Mouse (Mus musculus) hindbrain, postnatal 0 days (tissue): ENCODE measurements around the gene Rora. TPM values are rescaled to one million over a fixed set of nuclear protein-coding genes. Genes with fewer than 3 reads are reported as not detected.

Experiments
- ATAC-seq: fragments of 200-750 bp; cut with Nextera tagmentation; 2 replicates; pipeline ENCODE4 v1.8.0; 2017; ENCODE audit warnings: mild to moderate bottlenecking, moderate TSS enrichment, moderate library complexity
- DNase-seq: peaks from one replicate; pipeline ENCODE4 v3.0.0-alpha.2; 2015; ENCODE audit warnings: low spot score
- H3K27ac ChIP-seq: fragments of 300-500 bp; sonication (generic); 2 replicates; pipeline ENCODE4 v1.5.1; 2014; ENCODE audit warnings: mild to moderate bottlenecking
- H3K27me3 ChIP-seq: fragments of 300-500 bp; sonication (generic); 2 replicates; pipeline ENCODE4 v1.6.1; 2014; ENCODE audit warnings: low read length, mixed read lengths; ENCODE audit not compliant: insufficient read depth
- H3K36me3 ChIP-seq: fragments of 300-500 bp; sonication (generic); 2 replicates; pipeline ENCODE4 v1.6.1; 2014; ENCODE audit warnings: low read length, mixed read lengths; ENCODE audit not compliant: insufficient read depth
- H3K4me1 ChIP-seq: fragments of 300-500 bp; sonication (generic); 2 replicates; pipeline ENCODE4 v1.6.1; 2014; ENCODE audit warnings: antibody characterized with exemption, low read length, mixed read lengths; ENCODE audit not compliant: insufficient read depth
- H3K4me2 ChIP-seq: fragments of 300-500 bp; sonication (generic); 2 replicates; pipeline ENCODE4 v1.6.1; 2014; ENCODE audit warnings: low read depth, mild to moderate bottlenecking, low read length, moderate library complexity, mixed read lengths
- H3K4me3 ChIP-seq: fragments of 300-500 bp; sonication (generic); 2 replicates; pipeline ENCODE4 v1.5.1; 2014; ENCODE audit warnings: low read length
- H3K9ac ChIP-seq: fragments of 300-500 bp; sonication (generic); replicated peaks from 2 replicates; pipeline ENCODE4 v1.6.1; 2014; ENCODE audit warnings: mild to moderate bottlenecking, low read length, moderate library complexity, mixed read lengths
- H3K9me3 ChIP-seq: fragments of 300-500 bp; sonication (generic); 2 replicates; pipeline ENCODE4 v1.6.1; 2016; ENCODE audit warnings: low read length, mixed read lengths
- CTCF ChIP-seq: IDR thresholded peaks from 2 replicates; pipeline ENCODE4 v1.5.1; 2016; ENCODE audit warnings: antibody characterized with exemption, control low read depth, low read depth
- WGBS: fragments of 180-500 bp; shearing (Covaris S2); extraction: QIAGEN DNeasy Blood & Tissue Kit; methylation state at CpG from one replicate; pipeline ENCODE4 v1.1.7; 2014; 5-methylcytosine and 5-hydroxymethylcytosine counted together
- polyA plus RNA-seq: library from polyadenylated mRNA; unstranded; fragments of >200 nt; fragmentation: Nextera tagmentation; extraction: Ambion mirVana; gene quantifications from 2 replicates; pipeline ENCODE4 v1.2.1, GENCODE M21; 2015
- total RNA-seq: library from RNA; depleted of rRNA; stranded (reverse); fragments of >200 nt; gene quantifications from 2 replicates; pipeline ENCODE4 v1.2.3, GENCODE M21; 2014

Rora gene
- total and polyA plus RNA-seq, 2 experiments from 2014 or later: 27.5 to 59.4 TPM

- no peaks in the 10 kb centered on the region for H3K36me3 ChIP-seq
- H3K9me3 ChIP-seq: no peaks in the 10 kb centered on the region
- no peak for TF ChIP-seq CTCF
Measured at GRCm38 (mm10) chr9:68944026-68944425, 290.4 kb downstream of the Rora start.

DNA sequence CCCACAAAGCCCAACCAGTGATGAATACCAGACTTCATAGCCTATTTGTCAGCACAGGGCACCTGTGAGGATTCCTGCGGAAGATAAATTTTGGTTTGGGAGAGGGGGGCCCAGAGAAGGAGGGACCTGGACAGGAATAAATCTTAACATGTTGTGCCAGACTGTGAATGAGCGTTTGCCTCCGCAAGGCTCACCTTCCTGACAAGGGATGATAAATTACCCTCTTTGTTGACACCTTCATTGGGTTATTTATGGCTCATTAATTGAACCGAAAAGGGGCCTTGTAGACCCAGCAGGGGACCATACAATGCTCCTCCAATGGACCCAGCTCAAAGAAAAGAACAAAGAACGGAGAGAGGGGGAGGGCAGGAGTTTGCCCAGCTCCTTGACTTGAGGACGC lies 294.1 kb downstream of the Rora start:
- Histone ChIP-seq H3K4me2 (no peak overlapping the region), H3K27ac (no peak overlapping the region), H3K27me3 (no peaks in the 10 kb centered on the region), H3K4me1 (0 out of 2 replicates have a peak, but pooled peaks cover 2% of the 10 kb centered on the region), H3K36me3 (no peaks in the 10 kb centered on the region), H3K9ac (no peak overlapping the region), H3K4me3 (no peak overlapping the region), H3K9me3 (no peaks in the 10 kb centered on the region)
- 19% methylated on average over 6 of the region's 6 CpGs for WGBS
- no peak for TF ChIP-seq CTCF
- DNase-seq (peak; percentile 28), ATAC-seq (no peak)

More at GRCm38 (mm10) chr9:68944026-68944425, 290.4 kb downstream of the Rora start:
- H3K27ac ChIP-seq: no peak overlapping the region
- ATAC-seq (no peak), DNase-seq (no peak)
- H3K4me1 ChIP-seq: peaks cover 8% of the 10 kb centered on the region
- no peak overlapping the region for H3K4me2 ChIP-seq
- no peak overlapping the region for H3K9ac ChIP-seq
- no peaks in the 10 kb centered on the region for H3K27me3 ChIP-seq
- WGBS: over 99% methylated on average over 3 of the region's 3 CpGs
- H3K4me3 ChIP-seq: no peak overlapping the region

DNA sequence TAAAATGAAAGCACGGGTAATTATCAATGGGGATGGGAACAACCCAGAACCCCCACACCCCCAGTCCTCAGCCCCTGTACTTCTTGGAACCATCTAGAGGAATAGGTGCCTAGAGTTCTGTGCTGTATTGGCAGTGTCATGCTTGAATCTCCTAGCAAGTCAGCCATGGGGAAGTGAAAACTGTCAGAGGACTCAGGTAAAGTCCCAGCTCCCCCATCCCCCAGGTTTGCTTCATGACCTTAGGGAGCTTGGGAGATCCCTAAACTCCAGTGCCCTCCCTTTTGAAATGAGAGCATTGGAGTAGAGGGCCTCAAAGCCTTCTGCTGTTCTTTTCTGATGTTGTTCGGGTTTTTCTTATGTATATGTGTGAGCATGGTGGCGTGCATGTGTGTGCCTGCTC lies 294.6 kb downstream of the Rora start:
- H3K4me3 ChIP-seq: no peak overlapping the region
- no peak overlapping the region for H3K27ac ChIP-seq
- no peak for TF ChIP-seq CTCF
- H3K36me3 ChIP-seq: no peaks in the 10 kb centered on the region
- H3K4me2 ChIP-seq: no peak overlapping the region
- no peaks in the 10 kb centered on the region for H3K27me3 ChIP-seq
- no peak for ATAC-seq
- H3K9me3 ChIP-seq: no peaks in the 10 kb centered on the region
- H3K4me1 ChIP-seq: no peaks in the 10 kb centered on the region
- DNase-seq: no peak
- WGBS: 55% methylated on average over 3 of the region's 3 CpGs
- H3K9ac ChIP-seq: no peak overlapping the region

DNA sequence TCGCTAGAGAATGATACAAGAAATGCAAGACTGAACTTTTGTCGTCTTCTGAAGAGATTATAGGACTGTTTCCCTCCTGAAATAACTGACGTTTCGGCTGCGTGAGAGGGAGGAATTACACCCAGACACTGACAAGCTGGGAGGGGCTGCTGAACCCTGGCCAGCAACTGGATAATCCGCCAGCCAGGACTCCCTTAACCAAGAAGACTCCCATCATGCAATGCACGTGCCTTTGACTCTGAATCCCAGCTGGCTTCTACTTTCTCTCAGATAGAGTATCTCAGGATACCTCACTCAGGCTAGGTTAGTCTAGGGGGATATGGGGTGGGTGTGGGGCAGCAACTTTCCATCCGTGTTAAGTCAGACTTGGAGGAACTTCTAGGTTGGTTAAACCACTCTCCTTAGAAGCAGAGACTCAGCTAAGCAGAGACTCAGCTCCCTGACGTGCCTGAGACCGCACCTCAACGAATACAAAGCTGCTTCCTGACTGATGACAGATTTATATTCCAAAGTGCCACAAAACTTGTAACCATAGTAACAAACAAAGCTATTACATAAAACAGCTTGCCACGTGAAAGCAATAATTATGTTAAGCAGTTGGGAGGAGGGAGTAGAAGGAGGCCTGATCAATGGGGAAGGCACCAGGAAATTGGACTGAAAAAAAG lies 302.8 kb downstream of the Rora start:
- Histone ChIP-seq H3K4me1 (no peaks in the 10 kb centered on the region), H3K4me3 (no peak overlapping the region), H3K9ac (no peak overlapping the region), H3K27me3 (no peaks in the 10 kb centered on the region), H3K27ac (no peak overlapping the region), H3K36me3 (no peaks in the 10 kb centered on the region), H3K4me2 (no peak overlapping the region), H3K9me3 (no peaks in the 10 kb centered on the region)
- no peak for TF ChIP-seq CTCF
- WGBS: 47% methylated on average over 12 of the region's 12 CpGs
- ATAC-seq (no peak), DNase-seq (no peak)

- H3K4me2 ChIP-seq: no peak overlapping the region
- H3K4me1 ChIP-seq: no peaks in the 10 kb centered on the region
- no peaks in the 10 kb centered on the region for H3K27me3 ChIP-seq
- peak; percentile 70 for TF ChIP-seq CTCF
- H3K4me3 ChIP-seq: no peak overlapping the region
- H3K9ac ChIP-seq: no peak overlapping the region
- no peaks in the 10 kb centered on the region for H3K36me3 ChIP-seq
- DNase-seq (peak; percentile 83), ATAC-seq (no peak)
- no peak overlapping the region for H3K27ac ChIP-seq
- WGBS: 61% methylated on average over 5 of the region's 5 CpGs
- no peaks in the 10 kb centered on the region for H3K9me3 ChIP-seq
Measured at GRCm38 (mm10) chr9:68956938-68957573, 303.5 kb downstream of the Rora start.

DNA sequence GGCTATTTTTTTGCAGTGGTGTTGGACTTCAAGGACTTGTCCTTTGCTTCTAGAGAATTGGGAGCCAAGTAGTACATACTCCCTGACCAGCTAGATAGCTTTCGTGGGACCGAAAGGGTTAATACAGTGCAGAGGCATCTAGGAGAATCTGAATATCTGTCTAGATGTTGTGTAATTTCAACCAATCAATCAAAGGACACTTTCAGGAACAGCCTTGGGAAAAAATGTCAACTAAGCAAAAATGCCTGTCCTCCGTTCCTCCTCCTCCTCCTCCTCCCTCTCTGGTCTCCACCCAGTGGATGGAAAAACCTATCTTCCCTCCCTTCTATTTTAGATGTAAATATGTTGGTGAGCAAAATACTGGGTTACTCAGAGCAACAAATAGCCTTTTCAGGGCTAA lies 304.2 kb downstream of the Rora start:
- Histone ChIP-seq H3K9ac (no peak overlapping the region), H3K4me2 (no peak overlapping the region), H3K4me1 (no peaks in the 10 kb centered on the region), H3K27ac (no peak overlapping the region), H3K9me3 (no peaks in the 10 kb centered on the region), H3K36me3 (no peaks in the 10 kb centered on the region), H3K27me3 (no peaks in the 10 kb centered on the region), H3K4me3 (no peak overlapping the region)
- ATAC-seq: no peak
- no peak for TF ChIP-seq CTCF
- DNase-seq: no peak
- WGBS: 93% methylated on average over 3 of the region's 3 CpGs

DNA sequence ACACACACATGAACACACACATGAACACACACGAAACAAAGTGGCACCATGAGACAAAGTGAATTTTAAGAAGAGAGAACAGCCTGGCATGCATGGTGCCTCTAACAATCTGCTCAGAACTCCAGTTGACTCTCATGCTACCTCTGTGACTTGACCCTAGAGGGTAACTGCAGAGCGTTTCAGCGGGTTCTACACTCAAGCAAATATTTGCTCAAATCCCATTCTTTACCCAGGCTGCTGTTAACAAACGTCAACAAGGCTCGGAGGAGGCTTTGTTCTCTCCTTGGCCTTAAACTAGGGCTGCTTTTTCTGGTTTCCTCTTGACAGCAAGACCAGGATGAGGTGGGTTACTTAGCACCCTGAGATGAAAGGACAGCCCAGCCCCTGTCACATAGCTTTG lies 305.3 kb downstream of the Rora start:
- DNase-seq: no peak
- Histone ChIP-seq H3K4me1 (no peaks in the 10 kb centered on the region), H3K27ac (no peak overlapping the region), H3K9ac (no peak overlapping the region), H3K4me3 (no peak overlapping the region), H3K9me3 (no peaks in the 10 kb centered on the region), H3K4me2 (no peak overlapping the region), H3K27me3 (no peaks in the 10 kb centered on the region), H3K36me3 (no peaks in the 10 kb centered on the region)
- no peak for ATAC-seq
- WGBS: 67% methylated on average over 5 of the region's 5 CpGs
- no peak for TF ChIP-seq CTCF
